Mouse (Mus musculus): ENCODE measurements around the gene Ibtk. TPM values are rescaled to one million over a fixed set of nuclear protein-coding genes. Genes with fewer than 3 reads are reported as not detected.

Gene Ibtk
- polyA plus RNA-seq, 1 experiment from 2014 or later = 46.8 TPM

DNA sequence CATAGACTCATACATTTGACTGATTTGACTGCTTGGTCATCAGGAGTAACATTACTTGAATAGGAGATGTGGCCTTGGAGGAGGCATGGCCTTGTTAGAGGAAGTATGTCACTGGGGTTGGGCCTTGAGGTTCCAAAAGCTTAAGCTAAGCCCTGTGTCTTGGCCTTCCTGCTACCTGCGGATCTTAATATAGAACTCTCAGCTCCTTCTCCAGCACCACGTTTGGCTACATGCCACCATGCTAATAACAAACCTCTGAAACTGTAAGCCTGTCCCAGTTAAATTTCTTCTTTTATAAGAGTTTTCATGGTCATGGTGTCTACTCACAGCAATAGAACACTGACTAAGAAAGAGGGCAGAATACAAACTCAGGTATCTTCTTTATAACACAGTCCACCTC lies 110.9 kb downstream of the Ibtk start:
- Histone ChIP-seq H3K4me3 (ENCODE audit: low read depth, low read length) (no peak overlapping the region), H3K27ac (ENCODE audit: low read depth) (no peak overlapping the region), H3K4me2 (ENCODE audit: low read length) (no peak overlapping the region), H3K36me3 (ENCODE audit: control insufficient read depth, insufficient read depth, low read length) (no peaks in the 10 kb centered on the region), H3K4me1 (replicated peaks; ENCODE audit: control insufficient read depth, insufficient read depth, low read length) (no peaks in the 10 kb centered on the region), H3K9ac (ENCODE audit: low read length) (no peak overlapping the region), H3K9me3 (ENCODE audit: control insufficient read depth, low read length) (0 out of 2 replicates have a peak, but pooled peaks cover 2% of the 10 kb centered on the region), H3K27me3 (replicated peaks; ENCODE audit: control insufficient read depth, insufficient read depth, low read length) (no peaks in the 10 kb centered on the region)
- DNase-seq (ENCODE audit: low spot score) = no peak
- WGBS = 84% methylated on average over 2 of the region's 2 CpGs
- ATAC-seq (replicated peaks; ENCODE audit: low FRiP score, low TSS enrichment, low read depth) = no peak

Other genes starting within 250 kb of the Ibtk start
- 13.8 and 15.1 TPM in 2 replicates for gene Tpbg, start 93.0 kb upstream of the Ibtk start, polyA plus RNA-seq (2014; fragmentation: Nextera tagmentation; extraction: Ambion mirVana)

Data from intestine, embryonic 14.5 days (tissue).